Mouse (Mus musculus) limb, embryonic 14.5 days (tissue): ENCODE measurements around the gene Scgn. TPM values are rescaled to one million over a fixed set of nuclear protein-coding genes. Genes with fewer than 3 reads are reported as not detected.

Source experiments
- ATAC-seq: fragments of 200-750 bp; cut with Nextera tagmentation; 2 replicates; pipeline ENCODE4 v1.8.0; 2017; ENCODE audit warnings: low read depth, moderate number of reproducible peaks, moderate TSS enrichment; ENCODE audit not compliant: low FRiP score
- DNase-seq: peaks from one replicate; pipeline ENCODE4 v3.0.0-alpha.2; 2015; ENCODE audit warnings: low spot score
- H3K27ac ChIP-seq: fragments of 300-500 bp; sonication (generic); replicated peaks from 2 replicates; pipeline ENCODE4 v1.5.1; 2014; ENCODE audit warnings: low read depth, mild to moderate bottlenecking, low read length, moderate library complexity, mixed read lengths
- H3K27me3 ChIP-seq: fragments of 300-500 bp; sonication (generic); 2 replicates; pipeline ENCODE4 v1.6.1; 2014; ENCODE audit warnings: low read length, mixed read lengths; ENCODE audit not compliant: control insufficient read depth, insufficient read depth
- H3K36me3 ChIP-seq: fragments of 300-500 bp; sonication (generic); 2 replicates; pipeline ENCODE4 v1.6.1; 2014; ENCODE audit warnings: mild to moderate bottlenecking, low read length, moderate library complexity, mixed read lengths; ENCODE audit not compliant: control insufficient read depth, insufficient read depth
- H3K4me1 ChIP-seq: fragments of 300-500 bp; sonication (generic); 2 replicates; pipeline ENCODE4 v1.6.1; 2014; ENCODE audit warnings: antibody characterized with exemption, low read length, mixed read lengths; ENCODE audit not compliant: control insufficient read depth, insufficient read depth
- H3K4me2 ChIP-seq: fragments of 300-500 bp; sonication (generic); replicated peaks from 2 replicates; pipeline ENCODE4 v1.6.1; 2014; ENCODE audit warnings: low read depth, mild to moderate bottlenecking, low read length, moderate library complexity; ENCODE audit not compliant: severe bottlenecking
- H3K4me3 ChIP-seq: fragments of 300-500 bp; sonication (generic); replicated peaks from 2 replicates; pipeline ENCODE4 v1.5.1; 2014; ENCODE audit warnings: low read length
- H3K9ac ChIP-seq: fragments of 300-500 bp; sonication (generic); 2 replicates; pipeline ENCODE4 v1.6.1; 2014; ENCODE audit warnings: mild to moderate bottlenecking, low read depth, low read length, moderate library complexity; ENCODE audit not compliant: severe bottlenecking
- H3K9me3 ChIP-seq: fragments of 300-500 bp; sonication (generic); 2 replicates; pipeline ENCODE4 v1.6.1; 2016; ENCODE audit warnings: low read length; ENCODE audit not compliant: control insufficient read depth
- POLR2A ChIP-seq: fragments of 200-500 bp; IDR thresholded peaks from 2 replicates; pipeline ENCODE4 v1.8.0; 2012; ENCODE audit warnings: inconsistent platforms, mild to moderate bottlenecking, moderate library complexity, borderline replicate concordance; ENCODE audit not compliant: insufficient read depth, insufficient read length; ENCODE audit errors: extremely low read depth
- WGBS: fragments of 180-500 bp; shearing (Covaris S2); extraction: QIAGEN DNeasy Blood & Tissue Kit; methylation state at CpG from one replicate; pipeline ENCODE4 v1.1.7; 2014; 5-methylcytosine and 5-hydroxymethylcytosine counted together
- microRNA-seq: library from miRNA; unstranded; fragments of <30 nt; microRNA quantifications from one replicate; pipeline ENCODE4, GENCODE M21; 2016
- polyA plus RNA-seq, 2 experiments: library from polyadenylated mRNA; depleted of rRNA in 1 of 2; stranded (reverse) in 1 of 2; unstranded in 1 of 2; fragments of >200 nt; fragmentation: Nextera tagmentation in 1 of 2; extraction: Ambion mirVana in 1 of 2; gene quantifications; 2 replicates each; pipeline versions ENCODE4 v1.2.1 to v1.2.3; 2012 to 2014

The Scgn gene
- polyA plus RNA-seq, 2 experiments: 0.12 to 0.20 TPM

DNA sequence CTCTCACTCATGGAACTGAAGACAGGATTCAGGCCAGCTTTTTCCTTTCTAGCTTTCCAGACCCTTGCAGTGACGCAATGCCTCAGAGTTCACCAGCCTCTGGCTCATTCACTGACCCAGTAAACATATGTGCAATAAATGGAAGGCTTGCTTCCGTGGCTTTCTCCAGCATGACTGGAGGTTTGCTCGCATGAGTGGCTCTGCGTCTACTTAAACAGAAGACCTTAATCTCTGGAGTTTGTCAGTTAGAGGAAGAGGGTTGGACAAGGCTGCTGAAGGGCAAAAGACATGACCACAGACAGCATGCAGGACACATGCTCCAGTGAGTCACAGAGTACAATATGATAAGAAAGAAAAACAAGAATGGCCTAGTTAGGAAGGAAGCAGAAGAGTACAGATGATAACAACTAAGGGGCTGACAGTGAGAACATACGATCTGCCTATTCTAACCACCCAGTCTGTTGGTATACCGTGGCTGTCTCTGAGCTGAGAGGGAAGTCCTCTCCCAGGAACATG lies 77.2 kb downstream of the Scgn start:
- H3K4me3 ChIP-seq: no peak overlapping the region
- no peaks in the 10 kb centered on the region for H3K36me3 ChIP-seq
- no peaks in the 10 kb centered on the region for H3K9me3 ChIP-seq
- no peak overlapping the region for H3K4me2 ChIP-seq
- no peaks in the 10 kb centered on the region for H3K27me3 ChIP-seq
- ATAC-seq: no peak
- 55% methylated on average over 6 of the region's 6 CpGs for WGBS
- H3K27ac ChIP-seq: no peak overlapping the region
- H3K4me1 ChIP-seq: no peaks in the 10 kb centered on the region
- H3K9ac ChIP-seq: no peak overlapping the region
- no peak for DNase-seq
- no peak for TF ChIP-seq POLR2A

DNA sequence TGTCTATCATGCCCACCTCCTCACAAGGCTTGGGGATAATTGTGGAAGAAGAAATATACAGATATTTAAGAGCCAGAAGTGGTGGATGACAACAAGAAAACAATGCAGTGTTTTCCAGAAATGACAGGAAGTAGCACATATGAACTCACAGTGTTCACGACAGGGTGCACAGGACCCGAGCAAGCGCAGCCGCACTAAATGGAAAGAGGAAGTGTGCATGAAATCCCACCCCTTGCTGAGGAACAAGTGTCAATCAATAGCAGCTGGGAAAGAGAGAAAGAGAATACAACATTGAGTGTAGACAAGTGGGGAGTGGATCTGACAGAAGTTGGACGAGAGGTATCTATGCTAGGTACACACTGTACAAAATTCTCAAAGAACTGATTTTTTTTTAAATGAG lies 79.7 kb downstream of the Scgn start:
- Histone ChIP-seq H3K4me2 (no peak overlapping the region), H3K4me3 (no peak overlapping the region), H3K27me3 (no peaks in the 10 kb centered on the region), H3K36me3 (no peaks in the 10 kb centered on the region), H3K27ac (no peak overlapping the region), H3K9ac (no peak overlapping the region), H3K9me3 (no peaks in the 10 kb centered on the region), H3K4me1 (no peaks in the 10 kb centered on the region)
- no peak for TF ChIP-seq POLR2A
- no peak for DNase-seq
- WGBS: 80% methylated on average over 5 of the region's 5 CpGs
- ATAC-seq: no peak

DNA sequence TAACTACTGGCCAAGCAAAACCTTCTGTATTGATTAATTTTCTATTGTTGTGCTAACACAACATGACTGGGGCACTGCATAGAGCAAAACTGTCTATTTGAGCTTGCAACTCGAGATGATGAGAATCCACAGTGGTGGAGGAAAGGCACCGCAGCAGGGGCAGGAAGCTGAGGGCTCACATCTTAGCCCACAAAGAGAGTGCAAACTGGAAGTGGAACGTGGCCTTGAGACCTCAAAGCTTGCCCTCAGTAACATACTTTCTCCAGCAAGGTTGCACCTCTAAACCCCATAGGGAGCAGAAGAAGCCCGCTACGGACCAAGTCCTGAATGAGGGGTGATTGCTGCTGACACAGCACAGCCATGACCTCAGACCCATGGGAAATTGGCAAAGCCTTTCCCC lies 80.9 kb downstream of the Scgn start:
- ATAC-seq: no peak
- Histone ChIP-seq H3K36me3 (no peaks in the 10 kb centered on the region), H3K27me3 (no peaks in the 10 kb centered on the region), H3K9me3 (no peaks in the 10 kb centered on the region), H3K9ac (no peak overlapping the region), H3K4me3 (no peak overlapping the region), H3K4me2 (no peak overlapping the region), H3K4me1 (no peaks in the 10 kb centered on the region), H3K27ac (no peak overlapping the region)
- 73% methylated on average over 5 of the region's 5 CpGs for WGBS
- DNase-seq: no peak
- no peak for TF ChIP-seq POLR2A

DNA sequence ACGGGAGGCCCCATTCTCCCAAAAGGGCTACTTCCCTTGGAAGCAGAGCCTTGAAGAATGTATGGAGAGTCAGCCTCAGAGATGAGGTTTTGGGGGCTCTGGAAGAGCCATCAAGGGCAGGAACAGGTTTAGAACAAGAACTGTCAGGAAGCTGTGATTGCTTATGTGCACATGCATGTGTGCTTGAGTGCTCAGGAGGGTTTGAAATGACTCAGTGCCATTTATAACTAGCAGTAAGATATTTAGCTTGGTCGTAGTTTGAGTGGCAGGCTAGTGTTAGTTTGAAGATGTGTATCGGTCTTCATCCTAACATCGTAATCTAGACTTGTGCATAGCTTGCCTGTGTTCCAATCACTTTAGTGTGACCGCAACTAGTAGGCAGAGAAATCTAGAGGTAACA lies 84.1 kb downstream of the Scgn start:
- no peaks in the 10 kb centered on the region for H3K27me3 ChIP-seq
- no peak overlapping the region for H3K27ac ChIP-seq
- no peak overlapping the region for H3K4me3 ChIP-seq
- H3K4me1 ChIP-seq: no peaks in the 10 kb centered on the region
- H3K9ac ChIP-seq: no peak overlapping the region
- no peak for ATAC-seq
- no peak for DNase-seq
- H3K4me2 ChIP-seq: no peak overlapping the region
- H3K9me3 ChIP-seq: no peaks in the 10 kb centered on the region
- WGBS: 94% methylated on average over 5 of the region's 5 CpGs
- H3K36me3 ChIP-seq: no peaks in the 10 kb centered on the region
- TF ChIP-seq POLR2A: no peak

Small RNA genes lying within 50 kb of the gene (microRNA-seq; reads per million reads assigned to microRNA genes)
- gene Gm44344: not detected

Other genes with a start within 250 kb of the Scgn start
- gene Hist1h3c, start 245.6 kb downstream of the Scgn start, polyA plus RNA-seq (2012; rRNA removed): 41.4 and 92.0 TPM in 2 replicates
- gene Hist1h3c, start 245.6 kb downstream of the Scgn start, polyA plus RNA-seq (2014; fragmentation: Nextera tagmentation; extraction: Ambion mirVana): 8.1 and 12.0 TPM in 2 replicates
- gene Hist1h2bb, start 244.5 kb downstream of the Scgn start, polyA plus RNA-seq (2012; rRNA removed): 13.5 and 15.9 TPM in 2 replicates
- gene Hist1h2bb, start 244.5 kb downstream of the Scgn start, polyA plus RNA-seq (2014; fragmentation: Nextera tagmentation; extraction: Ambion mirVana): 1.2 and 1.4 TPM in 2 replicates
- 37.1 and 40.4 TPM in 2 replicates for gene Hist1h2ab, start 240.1 kb downstream of the Scgn start, polyA plus RNA-seq (2012; rRNA removed)
- gene Hist1h2ab, start 240.1 kb downstream of the Scgn start, polyA plus RNA-seq (2014; fragmentation: Nextera tagmentation; extraction: Ambion mirVana): 39.0 and 40.1 TPM in 2 replicates
- 52.4 and 65.5 TPM in 2 replicates for gene Hist1h3b, start 238.9 kb downstream of the Scgn start, polyA plus RNA-seq (2012; rRNA removed)
- 6.5 and 12.4 TPM in 2 replicates for gene Hist1h3b, start 238.9 kb downstream of the Scgn start, polyA plus RNA-seq (2014; fragmentation: Nextera tagmentation; extraction: Ambion mirVana)
- 20.0 and 26.6 TPM in 2 replicates for gene Hist1h4b, start 234.2 kb downstream of the Scgn start, polyA plus RNA-seq (2012; rRNA removed)
- gene Hist1h4b, start 234.2 kb downstream of the Scgn start, polyA plus RNA-seq (2014; fragmentation: Nextera tagmentation; extraction: Ambion mirVana): 4.4 and 6.6 TPM in 2 replicates
- gene Hist1h4a, start 230.0 kb downstream of the Scgn start, polyA plus RNA-seq (2012; rRNA removed): 10.1 and 16.1 TPM in 2 replicates
- gene Hist1h4a, start 230.0 kb downstream of the Scgn start, polyA plus RNA-seq (2014; fragmentation: Nextera tagmentation; extraction: Ambion mirVana): 0.84 and 0.90 TPM in 2 replicates
- 39.9 and 88.3 TPM in 2 replicates for gene Hist1h3a, start 228.8 kb downstream of the Scgn start, polyA plus RNA-seq (2012; rRNA removed)
- gene Hist1h3a, start 228.8 kb downstream of the Scgn start, polyA plus RNA-seq (2014; fragmentation: Nextera tagmentation; extraction: Ambion mirVana): 7.8 and 8.6 TPM in 2 replicates
- 4.7 and 5.4 TPM in 2 replicates for gene Hist1h1a, start 227.5 kb downstream of the Scgn start, polyA plus RNA-seq (2012; rRNA removed)
- gene Hist1h1a, start 227.5 kb downstream of the Scgn start, polyA plus RNA-seq (2014; fragmentation: Nextera tagmentation; extraction: Ambion mirVana): 3.6 and 4.8 TPM in 2 replicates
- 0.04 and 0.13 TPM in 2 replicates for gene Trim38, start 221.3 kb downstream of the Scgn start, polyA plus RNA-seq (2012; rRNA removed)
- gene Trim38, start 221.3 kb downstream of the Scgn start, polyA plus RNA-seq (2014; fragmentation: Nextera tagmentation; extraction: Ambion mirVana): not detected in 2 replicates
- 0.01 TPM in 1 of 2 replicates, not detected in the other for gene Slc17a2, start 184.2 kb downstream of the Scgn start, polyA plus RNA-seq (2012; rRNA removed)
- not detected in 2 replicates for gene Slc17a2, start 184.2 kb downstream of the Scgn start, polyA plus RNA-seq (2014; fragmentation: Nextera tagmentation; extraction: Ambion mirVana)
- 0.20 and 0.29 TPM in 2 replicates for gene Slc17a3, start 151.8 kb downstream of the Scgn start, polyA plus RNA-seq (2012; rRNA removed)
- gene Slc17a3, start 151.8 kb downstream of the Scgn start, polyA plus RNA-seq (2014; fragmentation: Nextera tagmentation; extraction: Ambion mirVana): 0.39 and 0.44 TPM in 2 replicates
- gene Slc17a1, start 123.5 kb downstream of the Scgn start, polyA plus RNA-seq (2012; rRNA removed): 0.04 and 0.05 TPM in 2 replicates
- gene Slc17a1, start 123.5 kb downstream of the Scgn start, polyA plus RNA-seq (2014; fragmentation: Nextera tagmentation; extraction: Ambion mirVana): 0.30 TPM in 1 of 2 replicates, not detected in the other
- not detected in 2 replicates for gene Slc17a4, start 76.2 kb downstream of the Scgn start, polyA plus RNA-seq (2012; rRNA removed)
- not detected in 2 replicates for gene Slc17a4, start 76.2 kb downstream of the Scgn start, polyA plus RNA-seq (2014; fragmentation: Nextera tagmentation; extraction: Ambion mirVana)
- not detected in 2 replicates for gene Hist1h2ba, start 57.1 kb downstream of the Scgn start, polyA plus RNA-seq (2012; rRNA removed)
- gene Hist1h2ba, start 57.1 kb downstream of the Scgn start, polyA plus RNA-seq (2014; fragmentation: Nextera tagmentation; extraction: Ambion mirVana): not detected in 2 replicates
- gene Hist1h2aa, start 56.8 kb downstream of the Scgn start, polyA plus RNA-seq (2012; rRNA removed): not detected in 2 replicates
- gene Hist1h2aa, start 56.8 kb downstream of the Scgn start, polyA plus RNA-seq (2014; fragmentation: Nextera tagmentation; extraction: Ambion mirVana): not detected in 2 replicates